Mouse (Mus musculus) liver, postnatal 0 days (tissue): ENCODE measurements around the gene Mmab. TPM values are rescaled to one million over a fixed set of nuclear protein-coding genes. Genes with fewer than 3 reads are reported as not detected.

ENCODE experiments used
- ATAC-seq: fragments of 200-750 bp; cut with Nextera tagmentation; 2 replicates; pipeline ENCODE4 v1.8.0; 2017; ENCODE audit warnings: mild to moderate bottlenecking, moderate library complexity
- DNase-seq: peaks from one replicate; pipeline ENCODE4 v3.0.0-alpha.2; 2016
- H3K27ac ChIP-seq: fragments of 300-500 bp; sonication (generic); 2 replicates; pipeline ENCODE4 v1.5.1; 2014; ENCODE audit warnings: antibody characterized with exemption, moderate library complexity, mild to moderate bottlenecking, low read depth
- H3K27me3 ChIP-seq: fragments of 300-500 bp; sonication (generic); 2 replicates; pipeline ENCODE4 v1.6.1; 2014; ENCODE audit warnings: low read length, control low read depth, mixed read lengths; ENCODE audit not compliant: insufficient read depth
- H3K36me3 ChIP-seq: fragments of 300-500 bp; sonication (generic); replicated peaks from 2 replicates; pipeline ENCODE4 v1.6.1; 2014; ENCODE audit warnings: mild to moderate bottlenecking, control low read depth, low read length, moderate library complexity, mixed read lengths; ENCODE audit not compliant: insufficient read depth
- H3K4me1 ChIP-seq: fragments of 300-500 bp; sonication (generic); 2 replicates; pipeline ENCODE4 v1.6.1; 2014; ENCODE audit warnings: antibody characterized with exemption, mild to moderate bottlenecking, control low read depth; ENCODE audit not compliant: insufficient read depth
- H3K4me2 ChIP-seq: fragments of 300-500 bp; sonication (generic); 2 replicates; pipeline ENCODE4 v1.6.1; 2014; ENCODE audit warnings: low read depth, mild to moderate bottlenecking, low read length, moderate library complexity, mixed read lengths
- H3K4me3 ChIP-seq: fragments of 300-500 bp; sonication (generic); 2 replicates; pipeline ENCODE4 v1.5.1; 2014; ENCODE audit warnings: low read depth, low read length
- H3K9ac ChIP-seq: fragments of 300-500 bp; sonication (generic); replicated peaks from 2 replicates; pipeline ENCODE4 v1.6.1; 2014; ENCODE audit warnings: mild to moderate bottlenecking, moderate library complexity
- H3K9me3 ChIP-seq: fragments of 300-500 bp; sonication (generic); 2 replicates; pipeline ENCODE4 v1.6.1; 2016; ENCODE audit warnings: mild to moderate bottlenecking, control low read depth, low read length, mixed read lengths
- CTCF ChIP-seq: sonication (generic); IDR thresholded peaks from 2 replicates; pipeline ENCODE4 v1.5.1; 2016; ENCODE audit warnings: antibody characterized with exemption, low read depth
- EP300 ChIP-seq: IDR thresholded peaks from 2 replicates; pipeline ENCODE4 v1.6.1; 2016; ENCODE audit warnings: antibody characterized with exemption, low read depth, mild to moderate bottlenecking
- WGBS: fragments of 180-500 bp; shearing (Covaris S2); extraction: QIAGEN DNeasy Blood & Tissue Kit; methylation state at CpG from one replicate; pipeline ENCODE4 v1.1.7; 2014; ENCODE audit not compliant: insufficient replicate concordance; 5-methylcytosine and 5-hydroxymethylcytosine counted together
- polyA plus RNA-seq: library from polyadenylated mRNA; unstranded; fragments of >200 nt; fragmentation: Nextera tagmentation; extraction: Ambion mirVana; gene quantifications from 2 replicates; pipeline ENCODE4 v1.2.1, GENCODE M21; 2015

The Mmab gene
- 3.8 and 4.5 TPM in 2 replicates for polyA plus RNA-seq

- no peaks in the 10 kb centered on the region for H3K9me3 ChIP-seq
- H3K27me3 ChIP-seq = no peaks in the 10 kb centered on the region
- peak within 1 kb of the TSS; percentile 88 for H3K4me2 ChIP-seq
- H3K4me1 ChIP-seq = peaks cover 11% of the 10 kb centered on the region; the same call in 1 of the 2 replicates
- peak; percentile 98 for ATAC-seq
- H3K9ac ChIP-seq = peak within 1 kb of the TSS; percentile 60
- 2% methylated on average over 39 of the region's 43 CpGs for WGBS
- TF ChIP-seq CTCF = no peak
- peak; percentile 83 for TF ChIP-seq EP300
- peak within 1 kb of the TSS; percentile 57 for H3K4me3 ChIP-seq
- peak; percentile 96 for DNase-seq
- peak within 1 kb of the TSS; percentile 64 for H3K27ac ChIP-seq
- no peaks in the 10 kb centered on the region; the same call in 1 of the 2 replicates for H3K36me3 ChIP-seq
These were observed at the start of gene Mmab, which contains the start of gene Mvk for GRCm38 (mm10) chr5:114443566-114444367. Mmab (minus strand) TSS chr5:114444060. Mvk (plus strand) TSS chr5:114444269.

DNA sequence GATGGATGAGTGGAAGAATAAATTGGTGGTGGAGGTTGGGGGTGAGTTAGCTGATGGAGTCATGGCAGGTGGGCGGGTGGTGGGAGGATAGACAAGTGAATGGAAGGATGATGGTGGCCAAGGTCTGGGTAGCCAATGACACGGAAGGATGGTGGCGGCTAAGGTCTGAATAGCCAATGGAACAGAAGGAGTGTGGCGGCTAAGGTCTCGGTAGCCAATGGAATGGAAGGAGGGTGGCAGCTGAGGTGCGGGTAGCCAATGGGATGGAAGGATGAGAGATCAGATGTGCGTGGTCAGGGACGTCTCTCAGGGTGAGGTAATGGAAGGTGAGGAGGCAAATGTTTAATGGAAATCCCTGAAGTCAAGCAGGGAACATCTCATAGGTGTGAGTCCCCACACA is 46.4 kb upstream of the Mmab start:
- H3K9ac ChIP-seq = no peak overlapping the region
- 90% methylated on average over 8 of the region's 8 CpGs for WGBS
- TF ChIP-seq CTCF (no peak), EP300 (no peak)
- H3K4me2 ChIP-seq = no peak overlapping the region
- H3K9me3 ChIP-seq = peaks cover 2% of the 10 kb centered on the region; the same call in 1 of the 2 replicates
- no peak for ATAC-seq
- H3K27me3 ChIP-seq = no peaks in the 10 kb centered on the region
- no peaks in the 10 kb centered on the region for H3K4me1 ChIP-seq
- no peak overlapping the region for H3K4me3 ChIP-seq
- H3K27ac ChIP-seq = no peak overlapping the region
- H3K36me3 ChIP-seq = no peaks in the 10 kb centered on the region
- no peak for DNase-seq

GRCm38 (mm10) chr5:114489570-114489969 is 45.7 kb upstream of the Mmab start:
- 71% methylated on average over 6 of the region's 6 CpGs for WGBS
- H3K9ac ChIP-seq = no peak overlapping the region
- TF ChIP-seq EP300 (no peak), CTCF (no peak)
- no peak for DNase-seq
- H3K4me3 ChIP-seq = no peak overlapping the region
- H3K27ac ChIP-seq = no peak overlapping the region
- no peaks in the 10 kb centered on the region for H3K4me1 ChIP-seq
- H3K9me3 ChIP-seq = peaks cover 2% of the 10 kb centered on the region; the same call in 1 of the 2 replicates
- H3K27me3 ChIP-seq = no peaks in the 10 kb centered on the region
- no peak overlapping the region for H3K4me2 ChIP-seq
- ATAC-seq = no peak
- no peaks in the 10 kb centered on the region for H3K36me3 ChIP-seq

DNA sequence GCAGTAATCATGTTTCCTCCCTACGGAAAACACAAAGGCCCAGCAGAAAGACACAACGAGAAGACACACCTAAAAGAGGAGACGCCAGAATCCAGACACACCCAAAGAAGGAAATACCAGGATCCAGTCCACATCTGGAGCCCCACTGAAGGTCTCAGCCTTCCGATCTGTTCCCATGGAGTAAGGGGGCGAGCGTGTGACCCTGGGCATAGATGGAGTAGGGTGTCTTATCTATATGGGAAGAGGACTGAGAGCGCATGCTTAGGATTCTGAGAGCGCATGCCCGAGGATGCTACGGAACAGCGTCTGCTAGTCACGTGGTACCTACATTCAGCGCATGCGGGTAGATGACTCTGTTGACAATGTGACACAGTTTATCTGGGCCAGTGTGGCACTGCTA is 41.8 kb upstream of the Mmab start:
- H3K9ac ChIP-seq = no peak overlapping the region
- H3K36me3 ChIP-seq = no peaks in the 10 kb centered on the region
- TF ChIP-seq EP300 (no peak), CTCF (no peak)
- H3K4me2 ChIP-seq = no peak overlapping the region
- DNase-seq = no peak
- no peaks in the 10 kb centered on the region for H3K9me3 ChIP-seq
- WGBS = 79% methylated on average over 14 of the region's 14 CpGs
- ATAC-seq = no peak
- H3K4me1 ChIP-seq = no peaks in the 10 kb centered on the region
- H3K27ac ChIP-seq = no peak overlapping the region
- 0 out of 2 replicates have a peak, but pooled peaks cover 2% of the 10 kb centered on the region for H3K27me3 ChIP-seq
- no peak overlapping the region for H3K4me3 ChIP-seq

DNA sequence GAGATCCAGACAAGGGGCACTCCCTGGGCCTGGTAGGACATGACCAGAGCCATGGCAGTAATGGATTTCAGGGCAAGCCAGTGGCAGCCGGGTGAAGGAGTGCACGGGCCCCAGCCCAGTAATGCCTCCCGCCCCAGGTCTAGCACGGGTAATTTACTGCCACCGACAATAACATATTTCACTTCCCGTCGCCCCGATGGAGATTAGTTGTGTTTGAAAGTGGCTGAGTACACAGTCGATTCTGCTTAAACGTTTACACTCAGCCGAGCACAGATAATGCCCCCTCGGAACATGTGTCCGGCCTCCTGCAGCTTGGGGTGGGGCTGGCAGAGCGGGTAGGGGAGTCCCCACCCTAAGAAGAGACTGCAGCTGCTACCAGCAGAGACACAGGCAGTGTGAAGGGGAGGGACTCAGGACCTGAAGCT is 38.7 kb upstream of the Mmab start:
- H3K9ac ChIP-seq = no peak overlapping the region
- H3K4me3 ChIP-seq = no peak overlapping the region
- no peak for DNase-seq
- H3K4me2 ChIP-seq = no peak overlapping the region
- H3K27ac ChIP-seq = no peak overlapping the region
- no peaks in the 10 kb centered on the region for H3K36me3 ChIP-seq
- WGBS = 16% methylated on average over 14 of the region's 14 CpGs
- no peaks in the 10 kb centered on the region for H3K9me3 ChIP-seq
- H3K4me1 ChIP-seq = no peaks in the 10 kb centered on the region
- TF ChIP-seq CTCF (no peak), EP300 (no peak)
- H3K27me3 ChIP-seq = 0 out of 2 replicates have a peak, but pooled peaks cover 5% of the 10 kb centered on the region
- ATAC-seq = no peak

- Histone ChIP-seq H3K36me3 (no peaks in the 10 kb centered on the region), H3K27ac (no peak overlapping the region), H3K4me2 (no peak overlapping the region), H3K4me1 (no peaks in the 10 kb centered on the region), H3K9ac (no peak overlapping the region), H3K9me3 (no peaks in the 10 kb centered on the region), H3K4me3 (no peak overlapping the region), H3K27me3 (0 out of 2 replicates have a peak, but pooled peaks cover 5% of the 10 kb centered on the region)
- WGBS = 85% methylated on average over 12 of the region's 12 CpGs
- ATAC-seq = no peak
- TF ChIP-seq CTCF (no peak), EP300 (no peak)
- no peak for DNase-seq
These were observed 34.4 kb upstream of the Mmab start for GRCm38 (mm10) chr5:114478267-114478666.
